Mouse (Mus musculus) small intestine, adult 2 months (tissue): ENCODE measurements around the gene Plekhg3. TPM values are rescaled to one million over a fixed set of nuclear protein-coding genes. Genes with fewer than 3 reads are reported as not detected.
A peak's percentile ranks its signal among the peaks of the same experiment; 100 is the strongest.

Source experiments
- H3K27ac ChIP-seq: fragments of 200-500 bp; 2 replicates; pipeline ENCODE4 v1.5.1; 2012; ENCODE audit warnings: low read depth, low read length, control low read depth, inconsistent platforms; ENCODE audit not compliant: insufficient read depth
- H3K27me3 ChIP-seq: fragments of 200-500 bp; 2 replicates; pipeline ENCODE4 v1.6.1; 2012; ENCODE audit warnings: mild to moderate bottlenecking, moderate library complexity, low read length, inconsistent platforms; ENCODE audit not compliant: control insufficient read depth, insufficient read depth
- H3K36me3 ChIP-seq: fragments of 200-500 bp; 2 replicates; pipeline ENCODE4 v1.6.1; 2012; ENCODE audit warnings: mild to moderate bottlenecking, low read length, control low read depth, inconsistent platforms; ENCODE audit not compliant: control insufficient read depth, insufficient read depth
- H3K4me1 ChIP-seq: fragments of 200-500 bp; 2 replicates; pipeline ENCODE4 v1.6.1; 2012; ENCODE audit warnings: low read length, inconsistent platforms, mixed read lengths; ENCODE audit not compliant: control insufficient read depth, insufficient read depth, insufficient read length
- H3K4me3 ChIP-seq: fragments of 200-500 bp; 2 replicates; pipeline ENCODE4 v1.5.1; 2012; ENCODE audit warnings: low read depth, mild to moderate bottlenecking, control low read depth, inconsistent platforms, low read length, moderate library complexity
- CTCF ChIP-seq: fragments of 200-500 bp; IDR thresholded peaks from 2 replicates; pipeline ENCODE4 v1.5.1; 2012; ENCODE audit warnings: low read depth, mild to moderate bottlenecking, control low read depth, inconsistent platforms, low read length, moderate library complexity, mixed read lengths; ENCODE audit not compliant: insufficient replicate concordance, insufficient read length; ENCODE audit errors: extremely low read depth
- POLR2A ChIP-seq: fragments of 200-500 bp; IDR thresholded peaks from 2 replicates; pipeline ENCODE4 v1.6.1; 2012; ENCODE audit warnings: low read depth, mild to moderate bottlenecking, control low read depth, inconsistent platforms, low read length, moderate library complexity
- WGBS: fragments of 180-500 bp; shearing (Covaris S2); methylation state at CpG from one replicate; pipeline ENCODE4 v1.1.7; 2018; 5-methylcytosine and 5-hydroxymethylcytosine counted together
- polyA plus RNA-seq: library from polyadenylated mRNA; depleted of rRNA; stranded (reverse); fragments of >200 nt; gene quantifications from 2 replicates; pipeline ENCODE4 v1.2.3, GENCODE M21; 2012

Gene Plekhg3
- polyA plus RNA-seq, 1 experiment, result 16.9 TPM

DNA sequence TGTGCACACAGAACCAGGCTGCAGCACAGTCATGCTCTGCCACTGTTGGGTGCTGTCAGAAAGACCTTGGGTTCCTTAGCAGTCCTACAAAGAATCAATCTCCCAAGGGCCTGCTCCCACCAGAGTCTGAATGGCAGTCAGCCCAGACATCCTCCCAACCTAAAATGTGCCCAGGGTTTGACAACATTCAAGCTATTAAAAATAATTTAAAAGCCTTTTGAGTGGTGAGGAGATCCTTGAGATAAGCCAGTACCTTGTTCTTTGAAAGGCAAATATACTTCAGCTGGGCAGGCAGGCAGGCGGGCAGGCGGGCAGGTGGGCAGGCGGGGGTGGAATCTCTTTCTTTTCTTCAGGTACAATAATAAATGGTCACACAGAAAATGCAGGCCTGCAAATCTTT, 5.8 kb upstream of the Plekhg3 start:
- TF ChIP-seq CTCF, result no peak
- TF ChIP-seq POLR2A, result no peak
- H3K27me3 ChIP-seq, result no peaks in the 10 kb centered on the region
- H3K4me3 ChIP-seq, result no peak overlapping the region
- no peaks in the 10 kb centered on the region; the same call in 1 of the 2 replicates for H3K4me1 ChIP-seq
- H3K27ac ChIP-seq, result no peak overlapping the region
- 96% methylated on average over 3 of the region's 3 CpGs for WGBS
- no peaks in the 10 kb centered on the region for H3K36me3 ChIP-seq

DNA sequence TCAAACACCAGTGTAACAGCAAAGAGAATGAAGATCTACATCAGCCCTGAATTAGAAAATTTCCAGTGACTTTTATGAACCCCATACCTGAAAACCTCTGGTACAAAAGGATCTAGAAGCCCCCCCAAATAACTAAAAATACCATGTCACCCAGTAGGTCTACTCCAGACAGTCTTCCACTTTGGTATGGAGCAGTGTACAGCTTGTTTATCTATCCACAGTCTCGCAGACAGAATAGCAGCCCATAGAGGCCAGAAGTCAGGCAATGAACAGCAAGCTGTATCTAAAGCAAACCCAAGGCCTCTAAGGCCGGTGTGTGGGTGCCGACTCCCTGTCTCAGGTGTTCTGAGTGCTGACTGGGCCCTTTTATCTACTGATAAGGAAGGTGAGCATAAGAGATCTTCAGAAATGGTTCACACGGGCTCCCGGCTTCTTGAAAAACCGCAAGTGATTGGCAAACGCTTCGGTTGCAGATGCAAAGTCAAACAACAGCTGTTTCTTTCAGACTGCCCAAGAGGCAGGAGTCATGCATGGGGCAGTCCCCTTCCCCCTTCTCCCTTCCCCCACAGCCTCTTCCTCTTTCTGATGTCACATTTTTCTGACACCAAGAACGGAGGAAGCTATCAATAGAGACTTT, 3.3 kb upstream of the Plekhg3 start:
- H3K4me1 ChIP-seq, result peaks cover 6% of the 10 kb centered on the region; the same call in 1 of the 2 replicates
- H3K27me3 ChIP-seq, result no peaks in the 10 kb centered on the region
- TF ChIP-seq POLR2A, result no peak
- no peak for TF ChIP-seq CTCF
- peak overlapping the region; percentile 7; the same call in 1 of the 2 replicates for H3K27ac ChIP-seq
- no peak overlapping the region for H3K4me3 ChIP-seq
- no peaks in the 10 kb centered on the region for H3K36me3 ChIP-seq
- 15% methylated on average over 9 of the region's 9 CpGs for WGBS

DNA sequence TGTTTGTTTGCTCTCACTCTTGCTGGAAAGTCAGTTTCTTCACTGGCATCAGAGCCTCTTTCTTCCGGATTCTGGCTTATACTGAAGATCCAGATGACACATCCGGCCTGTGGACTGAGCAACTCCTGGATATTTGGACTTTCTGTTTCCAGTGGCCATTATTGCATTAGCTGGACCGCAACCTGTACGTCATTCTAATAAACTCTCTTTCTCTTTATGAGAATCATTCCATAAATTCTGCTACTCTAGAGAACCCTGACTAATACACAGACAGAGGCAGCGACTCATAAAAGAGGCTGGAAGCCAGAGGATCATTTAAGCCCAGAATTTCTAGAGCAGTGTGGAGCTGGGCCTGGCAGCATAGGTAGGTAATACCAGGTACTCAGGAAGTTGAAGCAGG, 1.9 kb upstream of the Plekhg3 start:
- WGBS, result 82% methylated on average over 5 of the region's 5 CpGs

DNA sequence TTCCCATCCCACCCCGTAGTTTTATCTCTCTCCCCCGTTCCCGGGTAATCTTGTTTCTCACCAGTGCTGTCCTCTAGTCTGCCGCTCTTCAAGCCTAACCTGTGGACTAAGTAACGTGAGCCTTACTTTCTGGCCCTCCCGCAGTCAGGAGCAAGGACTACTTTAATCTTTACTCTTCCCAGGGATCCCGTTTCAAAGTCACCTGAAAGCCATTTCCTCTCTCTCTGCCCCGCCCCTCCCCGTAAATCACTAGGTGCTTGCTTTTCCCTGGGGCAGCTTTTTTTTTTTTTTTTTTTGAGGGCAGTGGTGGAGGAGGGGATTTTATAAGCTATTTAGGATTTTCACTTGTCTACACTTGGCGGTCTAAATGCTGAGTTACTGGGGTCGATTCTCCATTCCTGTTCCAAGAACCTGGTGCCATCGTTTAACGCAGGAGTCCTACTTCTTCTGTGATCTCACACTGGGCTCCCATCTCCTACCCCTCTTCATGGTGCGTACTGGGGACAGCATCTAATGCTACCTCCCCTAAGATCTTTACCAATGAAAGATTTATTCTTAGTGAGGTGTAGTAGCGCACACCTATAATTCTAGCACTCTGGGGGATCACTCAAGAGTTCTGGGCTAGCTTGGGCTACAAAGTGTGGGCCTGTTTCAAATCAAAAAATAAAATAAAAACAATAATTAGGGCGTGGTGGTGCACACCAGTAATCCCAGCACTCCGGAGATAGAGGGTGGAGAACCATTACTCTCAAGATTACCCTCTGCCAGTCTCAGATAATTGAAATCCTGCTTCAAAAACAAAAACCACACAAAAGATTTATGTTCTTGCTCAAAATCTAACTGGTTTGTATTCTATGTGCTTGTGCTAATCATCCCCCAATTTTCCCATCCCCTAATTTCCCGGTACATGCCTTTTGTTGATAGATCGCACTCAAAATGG, 1.6 kb downstream of the Plekhg3 start:
- Histone ChIP-seq H3K4me3 (peak overlapping the region; percentile 80), H3K27me3 (no peaks in the 10 kb centered on the region), H3K27ac (peak overlapping the region; percentile 77), H3K4me1 (peaks cover 20% of the 10 kb centered on the region), H3K36me3 (no peaks in the 10 kb centered on the region)
- TF ChIP-seq CTCF (no peak), POLR2A (no peak)
- WGBS, result 11% methylated on average over 19 of the region's 19 CpGs

More for the DNA sequence above, 1.9 kb upstream of the Plekhg3 start:
- Histone ChIP-seq H3K4me3 (no peak overlapping the region), H3K27me3 (no peaks in the 10 kb centered on the region), H3K4me1 (peaks cover 6% of the 10 kb centered on the region; the same call in 1 of the 2 replicates), H3K27ac (no peak overlapping the region), H3K36me3 (no peaks in the 10 kb centered on the region)
- TF ChIP-seq POLR2A (no peak), CTCF (no peak)

DNA sequence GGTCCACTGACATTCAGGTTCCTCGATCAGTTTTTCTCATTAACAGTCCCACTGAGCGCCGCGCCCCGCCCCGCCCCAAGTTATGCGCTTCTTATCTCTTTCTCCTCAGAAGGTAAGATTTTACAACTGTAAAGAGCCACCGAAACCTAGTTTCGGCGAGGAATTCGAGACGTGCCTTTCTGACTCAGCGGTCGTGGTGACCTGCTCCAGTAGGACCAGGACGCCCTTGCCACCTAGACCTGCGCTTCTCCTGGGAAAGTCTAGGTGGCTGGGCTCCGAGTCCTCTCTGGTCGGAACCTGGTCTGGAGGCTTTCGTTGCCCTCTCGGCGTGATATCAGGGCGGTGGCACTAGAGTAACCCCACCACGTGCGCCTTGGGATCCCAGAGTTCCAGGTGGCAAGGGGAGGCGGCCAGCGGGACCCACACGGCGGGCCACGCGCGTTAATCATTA, 2.3 kb downstream of the Plekhg3 start:
- peak overlapping the region; percentile 80 for H3K4me3 ChIP-seq
- TF ChIP-seq POLR2A, result no peak
- TF ChIP-seq CTCF, result no peak
- H3K27ac ChIP-seq, result peak overlapping the region; percentile 77
- H3K36me3 ChIP-seq, result no peaks in the 10 kb centered on the region
- WGBS, result 1% methylated on average over 31 of the region's 31 CpGs
- H3K4me1 ChIP-seq, result peaks cover 20% of the 10 kb centered on the region
- H3K27me3 ChIP-seq, result no peaks in the 10 kb centered on the region

DNA sequence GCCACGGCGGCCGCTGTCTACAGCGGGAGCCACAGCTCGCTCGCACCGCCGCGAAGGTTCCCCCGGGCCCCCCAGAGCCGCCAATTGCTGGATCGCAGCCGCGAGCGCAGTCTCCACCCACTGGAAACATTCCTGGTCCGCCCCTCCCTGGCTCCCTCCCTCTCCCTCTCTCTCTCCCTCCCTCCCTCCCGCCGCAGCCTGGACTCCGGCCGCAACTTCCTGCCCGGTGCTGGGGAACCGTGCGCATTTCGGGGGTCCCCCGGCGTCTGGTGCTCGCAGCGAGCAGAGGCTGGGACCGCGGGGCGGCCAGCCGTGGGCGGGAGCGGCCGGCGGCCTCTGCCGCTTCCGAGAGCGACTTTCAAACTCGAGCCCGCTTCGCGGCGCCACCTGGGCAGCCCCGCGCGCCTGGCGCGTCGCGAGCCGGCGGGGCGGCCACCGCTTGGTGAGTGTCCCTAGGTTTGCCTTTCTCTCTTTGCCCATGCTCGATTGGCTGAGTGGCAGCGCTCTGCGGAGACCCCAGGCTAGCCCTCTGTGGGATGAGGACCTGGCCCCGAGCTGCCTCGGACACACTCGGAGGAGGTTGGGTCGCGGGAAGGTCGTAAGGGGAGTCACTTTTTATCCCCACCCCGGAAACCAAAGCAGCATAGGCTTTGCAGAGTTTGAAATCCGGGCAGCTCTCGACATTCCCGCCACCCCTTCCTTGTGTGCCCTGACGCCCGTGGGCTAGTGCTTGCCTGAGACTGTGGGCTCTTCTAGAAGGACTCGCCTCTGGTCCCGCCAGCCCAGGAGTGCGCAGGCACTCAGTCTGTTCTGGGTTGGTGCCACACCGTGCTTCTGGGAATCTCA, 2.9 kb downstream of the Plekhg3 start:
- Histone ChIP-seq H3K36me3 (no peaks in the 10 kb centered on the region), H3K27me3 (no peaks in the 10 kb centered on the region), H3K4me1 (peaks cover 20% of the 10 kb centered on the region), H3K4me3 (peak overlapping the region; percentile 80), H3K27ac (peak overlapping the region; percentile 82)
- TF ChIP-seq POLR2A, result no peak; the same call in 1 of the 2 replicates
- no peak for TF ChIP-seq CTCF
- WGBS, result under 1% methylated on average over 74 of the region's 74 CpGs
